Mouse (Mus musculus) limb, embryonic 11.5 days (tissue): ENCODE data around the gene Fam169a. TPM values are rescaled to one million over a fixed set of nuclear protein-coding genes. Genes with fewer than 3 reads are reported as not detected.

Source experiments
- ATAC-seq: fragments of 200-750 bp; cut with Nextera tagmentation; 2 replicates; pipeline ENCODE4 v1.8.0; 2017; ENCODE audit warnings: low read depth; ENCODE audit not compliant: insufficient number of reproducible peaks, low FRiP score, low TSS enrichment
- DNase-seq: peaks from one replicate; pipeline ENCODE4 v3.0.0-alpha.2; 2015; ENCODE audit warnings: low spot score
- H3K27ac ChIP-seq: fragments of 300-500 bp; sonication (generic); replicated peaks from 2 replicates; pipeline ENCODE4 v1.5.1; 2014; ENCODE audit warnings: low read depth, mild to moderate bottlenecking, low read length
- H3K27me3 ChIP-seq: fragments of 300-500 bp; sonication (generic); 2 replicates; pipeline ENCODE4 v1.6.1; 2014; ENCODE audit warnings: mild to moderate bottlenecking, low read length, mixed read lengths; ENCODE audit not compliant: control insufficient read depth, insufficient read depth
- H3K36me3 ChIP-seq: fragments of 300-500 bp; sonication (generic); 2 replicates; pipeline ENCODE4 v1.6.1; 2014; ENCODE audit warnings: mild to moderate bottlenecking, low read length, moderate library complexity, mixed read lengths; ENCODE audit not compliant: control insufficient read depth, insufficient read depth
- H3K4me1 ChIP-seq: fragments of 300-500 bp; sonication (generic); 2 replicates; pipeline ENCODE4 v1.6.1; 2014; ENCODE audit warnings: low read length, mixed read lengths; ENCODE audit not compliant: control insufficient read depth, insufficient read depth
- H3K4me2 ChIP-seq: fragments of 300-500 bp; sonication (generic); 2 replicates; pipeline ENCODE4 v1.6.1; 2014; ENCODE audit warnings: low read depth, mild to moderate bottlenecking, moderate library complexity; ENCODE audit not compliant: severe bottlenecking
- H3K4me3 ChIP-seq: fragments of 300-500 bp; sonication (generic); 2 replicates; pipeline ENCODE4 v1.5.1; 2014; ENCODE audit warnings: low read depth, low read length
- H3K9ac ChIP-seq: fragments of 300-500 bp; sonication (generic); 2 replicates; pipeline ENCODE4 v1.6.1; 2014; ENCODE audit warnings: mild to moderate bottlenecking, low read length
- H3K9me3 ChIP-seq: fragments of 300-500 bp; sonication (generic); 2 replicates; pipeline ENCODE4 v1.6.1; 2016; ENCODE audit warnings: low read length; ENCODE audit not compliant: control insufficient read depth
- WGBS: fragments of 180-500 bp; shearing (Covaris S2); extraction: QIAGEN DNeasy Blood & Tissue Kit; methylation state at CpG from one replicate; pipeline ENCODE4 v1.1.7; 2014; 5-methylcytosine and 5-hydroxymethylcytosine counted together
- polyA plus RNA-seq: library from polyadenylated mRNA; unstranded; fragments of >200 nt; fragmentation: Nextera tagmentation; extraction: Ambion mirVana; gene quantifications from 2 replicates; pipeline ENCODE4 v1.2.1, GENCODE M21; 2014

Fam169a gene
- polyA plus RNA-seq, 1 experiment from 2014 or later = 6.1 TPM

DNA sequence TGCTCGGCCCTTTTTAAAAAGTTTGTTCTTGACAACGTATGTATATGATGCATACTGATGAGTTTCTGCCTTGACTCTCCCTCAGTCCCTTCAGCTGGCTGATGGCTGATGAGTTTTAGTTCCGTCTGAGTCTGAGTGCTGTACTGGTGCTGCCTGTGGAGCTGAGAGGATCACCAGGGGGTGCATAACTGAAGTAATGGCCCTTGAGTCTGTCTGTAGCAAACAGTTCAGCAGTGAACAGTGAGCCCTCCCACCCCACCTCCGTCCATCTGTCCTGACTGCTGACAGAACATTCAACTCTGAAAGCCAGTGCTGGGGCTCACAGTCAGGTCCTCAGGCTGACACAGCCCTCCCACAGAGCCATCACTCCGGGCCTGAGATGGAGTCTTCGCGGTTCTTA, 111.9 kb downstream of the Fam169a start:
- DNase-seq (no peak), ATAC-seq (no peak)
- H3K4me3 ChIP-seq = no peak overlapping the region
- no peaks in the 10 kb centered on the region for H3K4me1 ChIP-seq
- H3K9ac ChIP-seq = no peak overlapping the region
- no peak overlapping the region for H3K27ac ChIP-seq
- H3K27me3 ChIP-seq = no peaks in the 10 kb centered on the region
- no peak overlapping the region for H3K4me2 ChIP-seq
- peaks cover 7% of the 10 kb centered on the region for H3K36me3 ChIP-seq
- H3K9me3 ChIP-seq = no peaks in the 10 kb centered on the region
- 83% methylated on average over 7 of the region's 7 CpGs for WGBS

DNA sequence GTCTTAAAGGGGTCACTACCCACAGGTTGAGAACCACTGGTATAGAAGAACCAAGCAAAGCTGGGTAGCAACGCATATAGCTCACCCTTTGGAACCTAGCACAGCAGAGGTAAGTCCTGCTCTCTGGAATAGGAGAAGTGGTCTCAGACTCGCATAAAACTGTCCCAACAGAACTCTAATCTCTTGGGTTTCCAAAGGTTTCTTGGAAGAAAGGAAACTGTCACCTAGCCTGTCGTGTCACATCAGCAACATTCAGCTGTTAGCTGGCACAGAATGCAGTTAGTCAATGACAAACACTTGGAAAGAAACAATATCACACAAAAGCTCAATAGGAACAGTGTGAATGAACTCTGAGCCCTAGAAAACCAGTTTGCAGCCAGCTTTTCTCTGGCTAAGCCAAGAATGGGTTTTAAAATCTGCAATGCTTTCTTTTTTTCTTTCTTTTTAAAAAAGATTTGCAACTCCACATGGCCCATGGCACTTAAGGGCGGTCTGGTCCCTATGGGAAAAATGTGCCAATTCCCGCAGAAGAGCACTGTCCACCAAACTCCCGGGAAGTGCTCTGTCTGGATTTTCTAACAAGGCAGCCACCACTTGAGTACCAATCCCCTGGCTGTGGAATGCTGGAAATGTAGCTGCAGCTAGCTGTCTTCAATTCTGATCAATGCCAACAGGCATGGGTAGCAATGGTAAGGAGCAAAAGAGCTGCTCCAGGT, 113.2 kb downstream of the Fam169a start:
- ATAC-seq = no peak
- Histone ChIP-seq H3K4me1 (no peaks in the 10 kb centered on the region), H3K27ac (no peak overlapping the region), H3K4me3 (no peak overlapping the region), H3K9ac (no peak overlapping the region), H3K9me3 (no peaks in the 10 kb centered on the region), H3K36me3 (peaks cover 7% of the 10 kb centered on the region), H3K27me3 (no peaks in the 10 kb centered on the region), H3K4me2 (no peak overlapping the region)
- no peak for DNase-seq
- 85% methylated on average over 6 of the region's 6 CpGs for WGBS

Other genes starting within 250 kb of the Fam169a start
- 0.23 and 0.24 TPM in 2 replicates for gene Gcnt4, start 142.6 kb upstream of the Fam169a start, polyA plus RNA-seq
- not detected in 2 replicates for gene 1700029F12Rik, start 32.9 kb upstream of the Fam169a start, polyA plus RNA-seq
- 1.7 and 2.4 TPM in 2 replicates for gene Gm6169, start 32.0 kb downstream of the Fam169a start, polyA plus RNA-seq
- 33.0 and 36.6 TPM in 2 replicates for gene Gfm2, start 70.7 kb downstream of the Fam169a start, polyA plus RNA-seq
- gene Nsa2, start 70.7 kb downstream of the Fam169a start, polyA plus RNA-seq = 79.1 and 82.7 TPM in 2 replicates
- 20.8 and 22.2 TPM in 2 replicates for gene Hexb, start 131.1 kb downstream of the Fam169a start, polyA plus RNA-seq
- 6.7 and 7.3 TPM in 2 replicates for gene Enc1, start 173.8 kb downstream of the Fam169a start, polyA plus RNA-seq